Mouse (Mus musculus) heart, adult 2 months (tissue): ENCODE measurements around the gene Fam111a. TPM values are rescaled to one million over a fixed set of nuclear protein-coding genes. Genes with fewer than 3 reads are reported as not detected.
A peak's percentile ranks its signal among the peaks of the same experiment; 100 is the strongest.

Experiments
- DNase-seq, 2 experiments: peaks; one replicate each; pipeline ENCODE4 v3.0.0; 2021
- H3K27ac ChIP-seq: fragments of 200-600 bp; 2 replicates; pipeline ENCODE4 v1.8.1; 2022
- H3K27me3 ChIP-seq: fragments of 200-500 bp; 2 replicates; pipeline ENCODE4 v1.6.1; 2012; ENCODE audit warnings: mild to moderate bottlenecking, low read length, inconsistent platforms, mixed read lengths; ENCODE audit not compliant: control insufficient read depth, insufficient read depth
- H3K36me3 ChIP-seq: fragments of 200-500 bp; 2 replicates; pipeline ENCODE4 v1.6.1; 2012; ENCODE audit warnings: low read length, inconsistent platforms; ENCODE audit not compliant: control insufficient read depth, insufficient read depth
- H3K4me1 ChIP-seq: fragments of 200-500 bp; 2 replicates; pipeline ENCODE4 v1.6.1; 2011; ENCODE audit warnings: low read length; ENCODE audit not compliant: control insufficient read depth, insufficient read depth
- H3K4me3 ChIP-seq: fragments of 200-600 bp; 2 replicates; pipeline ENCODE4 v1.8.1; 2022
- H3K79me2 ChIP-seq: fragments of 200-500 bp; replicated peaks from 2 replicates; pipeline ENCODE4 v1.6.1; 2012; ENCODE audit warnings: mild to moderate bottlenecking, inconsistent platforms, low read length, moderate library complexity, mixed read lengths; ENCODE audit not compliant: control insufficient read depth, insufficient read depth
- H3K9ac ChIP-seq: fragments of 200-500 bp; 2 replicates; pipeline ENCODE4 v1.6.1; 2012; ENCODE audit warnings: low read depth, mild to moderate bottlenecking, control low read depth, inconsistent platforms, low read length, mixed read lengths
- CTCF ChIP-seq: fragments of 200-600 bp; IDR thresholded peaks from 2 replicates; pipeline ENCODE4 v1.8.1; 2022; ENCODE audit warnings: antibody characterized with exemption, mild to moderate bottlenecking, moderate library complexity
- EP300 ChIP-seq: fragments of 200-500 bp; IDR thresholded peaks from 2 replicates; pipeline ENCODE4 v1.6.1; 2011; ENCODE audit warnings: low read depth, low read length, control low read depth; ENCODE audit not compliant: insufficient read depth
- POLR2A ChIP-seq: fragments of 200-500 bp; IDR thresholded peaks from 2 replicates; pipeline ENCODE4 v1.6.1; 2011; ENCODE audit warnings: mild to moderate bottlenecking, low read depth, low read length, control low read depth; ENCODE audit not compliant: insufficient read depth
- WGBS: fragments of 180-500 bp; shearing (Covaris S2); methylation state at CpG from one replicate; pipeline ENCODE4 v1.1.7; 2018; 5-methylcytosine and 5-hydroxymethylcytosine counted together
- intact Hi-C: fragments of 180-260 bp; cut with DNase I; formaldehyde crosslinking; loops from one replicate; pipeline ENCODE4 v1.15.1; 2025
- polyA plus RNA-seq: library from polyadenylated mRNA; depleted of rRNA; stranded (reverse); fragments of >200 nt; gene quantifications from 2 replicates; pipeline ENCODE4 v1.2.3, GENCODE M21; 2012
- total RNA-seq, 2 experiments: library from RNA; stranded (reverse); gene quantifications; 2 replicates each; pipeline ENCODE4 v1.2.3; 2021

Fam111a gene
- total and polyA plus RNA-seq, 3 experiments, result 1.5 to 4.7 (median 4.4) TPM

GRCm38 (mm10) chr19:12574012-12574407, 28.5 kb downstream of the Fam111a start:
- H3K4me1 ChIP-seq, result peaks cover 9% of the 10 kb centered on the region
- peaks cover 2% of the 10 kb centered on the region; the same call in 1 of the 2 replicates for H3K79me2 ChIP-seq
- H3K27me3 ChIP-seq, result no peaks in the 10 kb centered on the region
- peak overlapping the region; percentile 49 for H3K4me3 ChIP-seq
- H3K9ac ChIP-seq, result peak overlapping the region; percentile 35
- intact Hi-C loops, result loop anchor here (5.0 to 10.0 kb wide), 2 partner anchors 218 to 559 kb away; no protein-coding TSS in a partner anchor
- TF ChIP-seq POLR2A (peak; percentile 39), EP300 (0 out of 2 replicates have a peak, but pooled peaks have one; percentile 30), CTCF (no peak)
- DNase-seq, result peak; percentile 52 to 59
- H3K36me3 ChIP-seq, result peaks cover 8% of the 10 kb centered on the region
- WGBS, result 7% methylated on average over 5 of the region's 5 CpGs
- H3K27ac ChIP-seq, result peak overlapping the region; percentile 84

- H3K27ac ChIP-seq, result peak overlapping the region; percentile 84
- H3K36me3 ChIP-seq, result peaks cover 8% of the 10 kb centered on the region
- peaks cover 2% of the 10 kb centered on the region; the same call in 1 of the 2 replicates for H3K79me2 ChIP-seq
- peak; percentile 45 to 53 for DNase-seq
- H3K9ac ChIP-seq, result no peak overlapping the region
- TF ChIP-seq EP300, result no peak
- no peak for TF ChIP-seq CTCF
- TF ChIP-seq POLR2A, result no peak
- no peaks in the 10 kb centered on the region for H3K27me3 ChIP-seq
- H3K4me1 ChIP-seq, result peaks cover 9% of the 10 kb centered on the region
- 41% methylated on average over 7 of the region's 7 CpGs for WGBS
- intact Hi-C loops, result loop anchor here (10.0 kb wide), 1 partner anchor 560 kb away; no protein-coding TSS in a partner anchor
- peak overlapping the region; percentile 49; the same call in 1 of the 2 replicates for H3K4me3 ChIP-seq
Observed at GRCm38 (mm10) chr19:12575107-12575506, 29.6 kb downstream of the Fam111a start.

GRCm38 (mm10) chr19:12575514-12575913, 30.0 kb downstream of the Fam111a start:
- 80% methylated on average over 2 of the region's 2 CpGs for WGBS
- Histone ChIP-seq H3K4me1 (peaks cover 9% of the 10 kb centered on the region), H3K27ac (peak overlapping the region; percentile 84; the same call in 1 of the 2 replicates), H3K4me3 (no peak overlapping the region), H3K27me3 (no peaks in the 10 kb centered on the region), H3K9ac (no peak overlapping the region), H3K79me2 (peaks cover 2% of the 10 kb centered on the region; the same call in 1 of the 2 replicates), H3K36me3 (peaks cover 8% of the 10 kb centered on the region)
- intact Hi-C loops, result loop anchor here (10.0 kb wide), 1 partner anchor 561 kb away; no protein-coding TSS in a partner anchor
- DNase-seq, result no peak
- TF ChIP-seq CTCF (no peak), POLR2A (no peak), EP300 (no peak)

DNA sequence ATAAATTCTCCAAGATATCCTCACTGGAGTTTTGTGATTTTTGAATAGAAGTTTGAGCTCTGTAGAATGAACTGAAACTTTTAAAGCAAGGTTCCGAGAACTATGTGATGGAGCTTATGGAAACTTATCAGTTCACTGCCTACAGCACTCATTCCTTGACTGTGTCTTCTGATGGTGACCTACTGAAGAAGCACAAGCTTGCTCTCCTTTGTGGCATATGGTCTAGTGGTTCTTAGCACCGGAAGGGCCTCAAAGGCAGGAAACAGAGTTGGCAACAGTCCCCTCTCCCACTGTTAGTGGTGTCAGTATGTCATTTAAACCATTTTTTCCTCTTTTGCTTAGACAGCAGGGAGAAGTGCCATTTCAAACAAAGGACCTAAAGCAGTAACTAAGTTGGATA, 31.1 kb downstream of the Fam111a start:
- Histone ChIP-seq H3K79me2 (peaks cover 2% of the 10 kb centered on the region; the same call in 1 of the 2 replicates), H3K4me3 (no peak overlapping the region), H3K36me3 (peaks cover 8% of the 10 kb centered on the region), H3K27ac (no peak overlapping the region), H3K27me3 (no peaks in the 10 kb centered on the region), H3K9ac (no peak overlapping the region), H3K4me1 (peaks cover 9% of the 10 kb centered on the region)
- no peak for DNase-seq
- WGBS, result 61% methylated on average over 2 of the region's 2 CpGs
- intact Hi-C loops, result loop anchor here (1.0 to 10.0 kb wide), 2 partner anchors 8 to 562 kb away; no protein-coding TSS in a partner anchor
- TF ChIP-seq EP300, result no peak
- TF ChIP-seq CTCF, result no peak
- no peak for TF ChIP-seq POLR2A

GRCm38 (mm10) chr19:12585310-12585709, 39.8 kb downstream of the Fam111a start:
- H3K4me1 ChIP-seq, result peaks cover 2% of the 10 kb centered on the region
- intact Hi-C loops, result no loop called here
- H3K9ac ChIP-seq, result no peak overlapping the region
- 32% methylated on average over 4 of the region's 4 CpGs for WGBS
- no peak overlapping the region for H3K4me3 ChIP-seq
- H3K27ac ChIP-seq, result peak overlapping the region; percentile 58
- TF ChIP-seq CTCF, result no peak
- TF ChIP-seq POLR2A, result no peak
- TF ChIP-seq EP300, result no peak
- H3K27me3 ChIP-seq, result no peaks in the 10 kb centered on the region
- peaks cover 18% of the 10 kb centered on the region for H3K36me3 ChIP-seq
- H3K79me2 ChIP-seq, result no peaks in the 10 kb centered on the region
- peak in 1 of 2 experiments; percentile 21 for DNase-seq

- peak; percentile 62 to 69 for DNase-seq
- no peak overlapping the region for H3K4me3 ChIP-seq
- WGBS, result 0% methylated on average over 1 of the region's 1 CpGs
- no peak overlapping the region for H3K27ac ChIP-seq
- H3K27me3 ChIP-seq, result no peaks in the 10 kb centered on the region
- H3K9ac ChIP-seq, result no peak overlapping the region
- intact Hi-C loops, result loop anchor here (1.0 to 10.0 kb wide), 6 partner anchors 19 to 205 kb away; partner anchors contain the start of genes Lpxn and Zfp91
- H3K4me1 ChIP-seq, result no peaks in the 10 kb centered on the region; the same call in none of the 2 replicates
- no peaks in the 10 kb centered on the region for H3K79me2 ChIP-seq
- TF ChIP-seq POLR2A (no peak), CTCF (peak; percentile 98), EP300 (peak; percentile 94)
- H3K36me3 ChIP-seq, result peaks cover 2% of the 10 kb centered on the region
Observed at GRCm38 (mm10) chr19:12591908-12592307, 46.4 kb downstream of the Fam111a start.
